Mouse (Mus musculus) adrenal gland (tissue): ENCODE results near the gene Miox.

Source experiments
- intact Hi-C: fragments of 180-260 bp; cut with DNase I; formaldehyde crosslinking; loops from one replicate; pipeline ENCODE4 v1.15.1; 2025

Miox gene

DNA sequence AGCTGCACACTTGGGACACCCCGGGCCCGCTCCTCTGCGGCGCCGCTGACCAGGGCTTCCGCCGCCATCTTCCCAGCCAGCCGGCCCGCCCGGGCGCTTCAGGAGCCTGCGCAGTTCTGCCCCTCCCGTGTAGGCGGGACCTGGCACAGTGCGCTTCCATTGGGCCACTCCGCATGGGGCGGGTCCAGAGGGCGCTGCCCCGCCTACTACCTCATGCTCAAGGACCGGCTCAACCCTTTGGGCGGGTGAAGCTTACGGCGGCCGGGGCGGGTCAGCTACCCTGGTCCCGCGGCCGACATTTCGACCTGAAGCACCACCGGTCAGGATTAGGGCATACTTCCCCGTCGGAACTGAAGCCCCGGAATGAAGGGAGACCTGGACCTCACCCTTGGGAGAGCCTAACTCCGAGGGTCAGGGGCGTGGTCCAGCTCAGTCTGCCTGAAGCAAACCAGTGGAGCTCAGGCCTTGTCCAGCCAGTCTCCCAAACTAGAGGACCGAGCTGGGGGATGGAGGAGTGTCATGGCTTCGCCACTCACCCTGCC lies 18.9 kb upstream of the Miox start, which contains the start of gene Sbf1:
TSS of gene Sbf1 (minus strand) at position 122 of the 542 bp plus-strand sequence.
- intact Hi-C loops: no loop called here

DNA sequence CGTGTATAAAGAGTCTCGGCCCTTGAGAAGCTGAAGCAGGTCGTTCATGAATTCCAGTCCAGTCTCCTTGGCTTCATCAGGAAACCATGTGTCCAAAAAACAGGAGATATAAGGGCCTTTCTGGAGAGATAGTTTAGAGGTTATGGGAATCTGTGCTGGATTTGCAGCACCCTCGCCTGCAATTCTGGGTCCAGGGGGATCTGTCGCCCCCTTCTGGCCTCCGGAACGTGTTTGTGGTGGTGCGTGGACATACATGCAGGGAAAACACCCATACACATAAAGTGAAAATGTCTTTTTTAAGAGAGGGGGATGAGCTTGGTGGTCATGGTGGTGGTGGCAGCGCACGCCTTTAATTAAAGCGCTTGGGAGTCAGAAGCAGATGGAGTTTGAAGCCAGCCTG lies 18.1 kb upstream of the Miox start:
- intact Hi-C loops: no loop called here

DNA sequence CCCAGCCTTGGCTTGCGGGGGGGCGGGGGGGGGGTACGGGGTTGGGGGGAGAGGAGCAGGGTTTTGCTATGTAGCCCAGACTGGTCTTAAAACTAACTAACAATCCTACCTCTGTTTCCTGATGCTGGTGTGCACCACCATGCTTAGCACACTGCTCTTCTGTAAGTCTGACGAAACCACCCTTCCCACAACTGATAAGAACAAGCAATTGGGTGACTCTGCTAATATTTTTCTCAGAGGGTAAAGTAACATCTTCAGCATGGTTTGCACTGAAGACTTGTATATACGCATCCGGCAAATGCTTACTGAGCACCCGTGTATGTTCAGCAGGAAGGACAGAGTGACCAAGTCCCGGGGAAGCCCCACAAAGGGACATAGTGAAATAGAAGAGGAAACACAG lies 12.9 kb upstream of the Miox start:
- intact Hi-C loops: no loop called here

- intact Hi-C loops: no loop called here
These were observed 11.3 kb upstream of the Miox start, which contains the start of gene Adm2 for GRCm38 (mm10) chr15:89322670-89323522. Adm2 (plus strand) TSS chr15:89322720.

DNA sequence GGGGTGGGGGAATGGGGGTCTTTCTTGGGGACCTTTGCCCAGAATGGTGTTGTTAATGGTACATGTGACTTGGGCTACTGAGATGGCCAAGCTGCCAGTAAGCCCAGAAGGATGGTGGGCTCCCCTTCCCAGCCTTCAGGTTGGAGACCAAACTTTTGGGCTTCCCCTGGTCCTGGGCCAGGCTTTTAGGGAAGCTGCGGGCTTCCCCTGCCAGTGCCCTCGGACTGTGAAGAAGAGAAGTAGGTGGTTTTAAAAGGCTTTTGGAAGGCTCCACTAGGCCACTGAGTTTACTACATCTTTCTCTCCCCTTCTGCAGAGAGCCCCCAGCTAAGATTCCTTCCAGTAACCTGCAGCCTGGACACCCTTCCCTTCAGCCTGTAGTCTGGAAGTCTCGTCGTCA lies 10.5 kb upstream of the Miox start:
- intact Hi-C loops: no loop called here

DNA sequence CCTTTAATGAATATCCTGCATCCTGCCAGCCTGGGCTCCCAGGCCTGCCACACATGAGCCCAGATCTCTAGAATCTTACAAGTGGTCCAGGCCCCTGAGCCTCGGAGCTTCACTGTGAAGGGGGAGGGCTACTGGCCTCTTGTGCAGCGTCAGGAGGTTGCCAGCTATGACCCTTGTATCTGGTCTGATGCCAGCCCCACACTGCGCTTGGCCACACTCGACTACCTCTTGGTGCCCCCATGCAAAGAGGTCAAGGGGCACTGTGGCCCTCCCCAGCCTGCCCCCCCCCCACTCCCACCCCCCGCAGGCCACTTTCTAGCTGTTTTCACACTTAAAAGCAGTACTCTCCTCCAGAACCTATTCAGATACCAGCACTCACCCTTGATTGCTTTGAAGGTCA lies 7.8 kb upstream of the Miox start:
- intact Hi-C loops: no loop called here

- intact Hi-C loops: no loop called here
These were observed 758 bp downstream of the Miox start for GRCm38 (mm10) chr15:89334774-89335537.

- intact Hi-C loops: no loop called here
These were observed 2.2 kb downstream of the Miox start for GRCm38 (mm10) chr15:89336422-89336821.

DNA sequence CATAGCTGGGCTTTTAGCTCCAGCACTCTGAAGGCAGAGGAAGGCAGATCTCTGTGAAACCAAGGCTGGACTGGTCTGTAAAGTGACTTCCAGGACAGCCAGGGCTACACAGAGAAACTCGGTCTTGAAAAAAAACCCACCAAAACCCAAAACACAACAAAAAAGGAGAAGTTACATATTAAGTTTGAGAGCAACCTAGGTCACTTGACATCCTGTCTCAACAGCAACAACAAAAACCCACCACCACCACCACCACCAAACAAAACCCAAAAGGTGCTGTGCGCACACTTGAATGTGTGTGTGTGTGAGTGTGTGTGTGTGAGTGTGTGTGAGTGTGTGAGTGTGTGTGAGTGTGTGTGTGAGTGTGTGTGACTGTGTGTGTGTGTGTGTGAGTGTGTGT lies 5.5 kb downstream of the Miox start:
- intact Hi-C loops: no loop called here

- intact Hi-C loops: no loop called here
These were observed 5.9 kb downstream of the Miox start for GRCm38 (mm10) chr15:89340136-89340535.

- intact Hi-C loops: no loop called here
These were observed 7.5 kb downstream of the Miox start for GRCm38 (mm10) chr15:89341678-89342077.

DNA sequence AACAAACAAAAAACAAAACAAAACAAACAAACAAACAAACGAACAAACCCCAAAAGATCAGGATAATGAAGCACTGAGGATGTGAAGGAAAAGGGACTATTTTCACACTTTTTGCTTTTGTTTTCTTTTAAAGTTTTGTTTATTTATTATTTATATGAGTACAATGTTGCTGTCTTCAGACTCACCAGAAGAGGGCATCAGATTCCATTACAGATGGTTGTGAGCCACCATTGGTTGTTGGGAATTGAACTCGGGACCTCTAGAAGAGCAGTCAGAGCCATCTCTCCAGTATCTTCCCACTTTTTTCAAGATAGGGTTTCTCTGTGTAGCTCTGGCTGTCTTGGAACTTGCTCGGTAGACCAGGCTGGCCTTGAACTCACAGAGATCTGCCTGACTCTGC lies 9.1 kb downstream of the Miox start:
- intact Hi-C loops: no loop called here

- intact Hi-C loops: no loop called here
These were observed 16.2 kb downstream of the Miox start for GRCm38 (mm10) chr15:89350447-89350846.

DNA sequence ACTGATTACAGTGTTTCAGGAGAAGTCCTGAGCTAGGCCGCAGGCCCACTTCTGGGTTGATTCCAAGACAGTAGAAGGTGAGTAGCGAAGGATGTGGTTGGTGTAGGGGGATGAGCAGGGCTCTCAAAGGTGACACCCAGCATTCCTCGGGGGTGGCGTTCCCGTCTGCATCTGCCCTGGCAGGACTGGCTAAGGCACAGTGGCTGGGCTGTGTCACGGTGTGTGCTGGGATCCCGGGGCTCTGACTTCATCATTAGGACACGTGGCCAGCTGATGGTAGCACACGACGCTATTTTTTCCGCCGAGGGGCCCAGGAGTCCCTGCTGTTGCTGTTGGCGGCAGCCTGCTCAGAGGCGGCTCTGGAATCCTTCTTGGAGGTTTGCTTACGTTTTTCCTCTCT lies 17.1 kb downstream of the Miox start:
- intact Hi-C loops: no loop called here

GRCm38 (mm10) chr15:89352054-89352453 lies 17.9 kb downstream of the Miox start:
- intact Hi-C loops: no loop called here

DNA sequence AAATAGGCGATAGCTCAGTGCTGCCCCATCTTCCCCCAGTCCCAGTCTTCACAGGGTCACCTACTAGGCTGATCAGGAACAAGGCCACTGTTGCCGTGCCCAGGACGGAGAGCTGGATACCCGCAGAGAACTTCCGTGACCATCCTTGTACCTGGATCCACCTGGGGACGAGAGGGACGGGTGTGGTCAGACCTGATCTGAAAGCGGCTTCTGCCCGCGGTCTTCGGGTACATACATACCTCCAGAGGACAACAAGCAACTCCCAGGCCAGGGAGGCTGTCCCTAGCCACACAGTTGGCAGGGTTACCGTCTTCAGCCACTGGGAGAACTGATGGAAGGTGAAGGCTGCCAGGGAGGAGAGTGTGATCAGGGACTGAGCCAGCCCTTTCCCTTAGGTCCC lies 18.6 kb downstream of the Miox start:
- intact Hi-C loops: no loop called here

- intact Hi-C loops: no loop called here
These were observed 19.6 kb downstream of the Miox start for GRCm38 (mm10) chr15:89353837-89354236.

DNA sequence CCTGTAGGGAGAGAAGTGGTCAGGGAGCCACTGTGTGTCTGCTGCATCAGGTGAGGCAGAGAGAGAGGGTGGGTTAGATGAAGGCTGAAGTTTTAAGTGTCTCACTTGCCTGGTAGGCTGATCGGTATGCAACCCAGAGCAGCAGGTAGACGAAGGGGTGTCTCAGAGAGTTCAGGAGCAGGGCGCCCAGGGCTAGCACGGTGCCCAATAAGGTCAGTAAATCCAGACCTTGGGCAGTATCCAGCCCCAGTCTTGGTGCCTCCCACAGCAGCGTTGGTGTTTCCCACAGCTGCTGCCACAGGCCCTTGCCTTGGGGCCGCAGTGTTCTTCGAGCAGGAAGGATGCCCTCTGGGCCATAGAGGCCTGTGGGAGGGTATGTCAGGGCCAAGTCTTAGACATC lies 20.3 kb downstream of the Miox start:
- intact Hi-C loops: no loop called here

- intact Hi-C loops: no loop called here
These were observed 21.3 kb downstream of the Miox start, which contains the start of the genes Lmf2 and Ncaph2 for GRCm38 (mm10) chr15:89355241-89356187. Lmf2 (minus strand) TSS chr15:89355659. Ncaph2 (plus strand) TSS chr15:89355719.

- intact Hi-C loops: no loop called here
These were observed 22.2 kb downstream of the Miox start for GRCm38 (mm10) chr15:89356372-89356771.

GRCm38 (mm10) chr15:89358784-89359183 lies 24.6 kb downstream of the Miox start:
- intact Hi-C loops: no loop called here
